8 mouse cellular contexts compared by ENCODE assay signal in genomic region chr17:88494121-88494771, GRCm38 (mm10). TPM values are rescaled to one million over a fixed set of nuclear protein-coding genes. Genes with fewer than 3 reads are reported as not detected.
DNase-seq lines count a peak whose midpoint lies in the region; ATAC-seq and TF ChIP-seq lines count a peak whose summit lies in the region.

No protein-coding gene starts in this region.

- H3K9ac ChIP-seq in liver, postnatal 0 days (replicated peaks), result no peak overlapping the region
- no peak overlapping the region for H3K9ac ChIP-seq in liver, embryonic 12.5 days
- H3K9ac ChIP-seq in forebrain, embryonic 12.5 days, result 0 out of 2 replicates have a peak overlapping the region, but pooled peaks have one; percentile 8
- H3K9ac ChIP-seq in midbrain, embryonic 16.5 days (ENCODE audit: low read depth, low read length), result peak overlapping the region; percentile 57

- H3K4me2 ChIP-seq in liver, postnatal 0 days (ENCODE audit: low read depth, low read length), result no peak overlapping the region
- H3K4me2 ChIP-seq in liver, embryonic 12.5 days, result no peak overlapping the region
- peak overlapping the region; percentile 39 for H3K4me2 ChIP-seq in forebrain, embryonic 12.5 days
- peak overlapping the region; percentile 52 for H3K4me2 ChIP-seq in midbrain, embryonic 16.5 days (ENCODE audit: low read length)

- ATAC-seq in liver, postnatal 0 days, result no peak
- ATAC-seq in liver, embryonic 12.5 days, result no peak
- ATAC-seq in forebrain, embryonic 12.5 days (ENCODE audit: low FRiP score), result peak; percentile 88
- peak; percentile 95 for ATAC-seq in midbrain, embryonic 16.5 days
- no peak for ATAC-seq in megakaryocyte, adult 5-6 weeks (ENCODE audit: poor library complexity, severe bottlenecking)

- TF ChIP-seq CTCF in liver, postnatal 0 days (IDR thresholded peaks at IDR 0.05; ENCODE audit: low read depth), result no peak

- H3K27ac ChIP-seq in liver, postnatal 0 days (ENCODE audit: low read depth), result no peak overlapping the region
- no peak overlapping the region for H3K27ac ChIP-seq in liver, embryonic 12.5 days
- peak overlapping the region; percentile 85 for H3K27ac ChIP-seq in forebrain, embryonic 12.5 days
- peak overlapping the region; percentile 97 for H3K27ac ChIP-seq in midbrain, embryonic 16.5 days (ENCODE audit: low read length)

- no peak for TF ChIP-seq EP300 in liver, postnatal 0 days (IDR thresholded peaks at IDR 0.05; ENCODE audit: low read depth)

- WGBS in liver, postnatal 0 days (ENCODE audit: insufficient replicate concordance), result 83% methylated on average over 14 of the region's 14 CpGs
- 83% methylated on average over 14 of the region's 14 CpGs for WGBS in liver, embryonic 12.5 days (ENCODE audit: insufficient replicate concordance)
- WGBS in forebrain, embryonic 12.5 days, result 18% methylated on average over 14 of the region's 14 CpGs
- 7% methylated on average over 14 of the region's 14 CpGs for WGBS in midbrain, embryonic 16.5 days

- DNase-seq in liver, postnatal 0 days, result peak; percentile 7
- DNase-seq in layer of hippocampus, postnatal 10 days (ENCODE audit: low spot score in 2 of 2), result peak; percentile 64 to 73
- DNase-seq in gastrocnemius, postnatal 4 days (ENCODE audit: low spot score in 2 of 2), result no peak
- DNase-seq in thymus, postnatal 4 days, result no peak

- H3K9me3 ChIP-seq in liver, postnatal 0 days (ENCODE audit: low read length), result no peaks in the 10 kb centered on the region
- no peaks in the 10 kb centered on the region for H3K9me3 ChIP-seq in liver, embryonic 12.5 days (replicated peaks)
- H3K9me3 ChIP-seq in forebrain, embryonic 12.5 days, result 0 out of 2 replicates have a peak, but pooled peaks cover 3% of the 10 kb centered on the region
- H3K9me3 ChIP-seq in midbrain, embryonic 16.5 days (replicated peaks; ENCODE audit: control insufficient read depth, low read length, poor library complexity, severe bottlenecking), result no peaks in the 10 kb centered on the region

- no peak overlapping the region for H3K4me3 ChIP-seq in liver, postnatal 0 days (ENCODE audit: low read depth, low read length)
- no peak overlapping the region for H3K4me3 ChIP-seq in liver, embryonic 12.5 days
- H3K4me3 ChIP-seq in forebrain, embryonic 12.5 days (replicated peaks), result no peak overlapping the region
- H3K4me3 ChIP-seq in midbrain, embryonic 16.5 days (ENCODE audit: low read depth, low read length), result peak overlapping the region; percentile 7; the same call in 1 of the 2 replicates

- H3K36me3 ChIP-seq in liver, postnatal 0 days (replicated peaks; ENCODE audit: insufficient read depth, low read length), result peaks cover 20% of the 10 kb centered on the region
- H3K36me3 ChIP-seq in liver, embryonic 12.5 days, result peaks cover 38% of the 10 kb centered on the region
- H3K36me3 ChIP-seq in forebrain, embryonic 12.5 days (replicated peaks), result peaks cover 6% of the 10 kb centered on the region; the same call in 1 of the 2 replicates
- no peaks in the 10 kb centered on the region for H3K36me3 ChIP-seq in midbrain, embryonic 16.5 days (ENCODE audit: control insufficient read depth, insufficient read depth, low read length)

- no peaks in the 10 kb centered on the region for H3K27me3 ChIP-seq in liver, postnatal 0 days (ENCODE audit: insufficient read depth, low read length)
- H3K27me3 ChIP-seq in liver, embryonic 12.5 days (replicated peaks), result no peaks in the 10 kb centered on the region
- H3K27me3 ChIP-seq in forebrain, embryonic 12.5 days, result no peaks in the 10 kb centered on the region
- H3K27me3 ChIP-seq in midbrain, embryonic 16.5 days (ENCODE audit: control insufficient read depth, insufficient read depth, low read depth, low read length), result no peaks in the 10 kb centered on the region

- H3K4me1 ChIP-seq in liver, postnatal 0 days (ENCODE audit: insufficient read depth), result no peaks in the 10 kb centered on the region
- H3K4me1 ChIP-seq in liver, embryonic 12.5 days, result no peaks in the 10 kb centered on the region
- peaks cover 19% of the 10 kb centered on the region for H3K4me1 ChIP-seq in forebrain, embryonic 12.5 days
- peaks cover 20% of the 10 kb centered on the region for H3K4me1 ChIP-seq in midbrain, embryonic 16.5 days (ENCODE audit: control insufficient read depth, insufficient read depth, low read length)

RNA-seq across cellular contexts. Expression of gene Ppp1r21, which starts 35.7 kb away (rescaled TPM):
- 9.0 TPM in 2 replicates for polyA plus RNA-seq in liver, postnatal 0 days (2015; fragmentation: Nextera tagmentation; extraction: Ambion mirVana)
- 8.8 and 11.2 TPM in 2 replicates for polyA plus RNA-seq in liver, embryonic 12.5 days (2016; fragmentation: Nextera tagmentation; extraction: Ambion mirVana)
- polyA plus RNA-seq in forebrain, embryonic 12.5 days (2016; fragmentation: Nextera tagmentation; extraction: Ambion mirVana), result 20.8 and 22.0 TPM in 2 replicates
- 10 to 100 TPM; 71.4 to 72.7 TPM for total RNA-seq in layer of hippocampus, postnatal 10 days (2021)
- polyA plus RNA-seq in midbrain, embryonic 16.5 days (2015; fragmentation: Nextera tagmentation; extraction: Ambion mirVana), result 37.9 and 39.5 TPM in 2 replicates
- total RNA-seq in megakaryocyte, adult 5-6 weeks (2015), result 128 and 132 TPM in 2 replicates
- total RNA-seq in megakaryocyte, adult 5-6 weeks (2017), result 126 and 147 TPM in 2 replicates
- total RNA-seq in gastrocnemius, postnatal 4 days (2021), result 10 to 100 TPM; 18.5 to 18.6 TPM

RNA-seq across cellular contexts. Expression of gene Foxn2, which starts 53.7 kb away (rescaled TPM):
- 6.6 and 6.8 TPM in 2 replicates for polyA plus RNA-seq in liver, postnatal 0 days (2015; fragmentation: Nextera tagmentation; extraction: Ambion mirVana)
- polyA plus RNA-seq in liver, embryonic 12.5 days (2016; fragmentation: Nextera tagmentation; extraction: Ambion mirVana), result 17.5 and 18.5 TPM in 2 replicates
- polyA plus RNA-seq in forebrain, embryonic 12.5 days (2016; fragmentation: Nextera tagmentation; extraction: Ambion mirVana), result 13.4 and 14.9 TPM in 2 replicates
- 10 to 100 TPM; 15.6 to 17.4 TPM for total RNA-seq in layer of hippocampus, postnatal 10 days (2021)
- polyA plus RNA-seq in midbrain, embryonic 16.5 days (2015; fragmentation: Nextera tagmentation; extraction: Ambion mirVana), result 7.6 and 8.5 TPM in 2 replicates
- 68.4 and 79.4 TPM in 2 replicates for total RNA-seq in megakaryocyte, adult 5-6 weeks (2015)
- 93.8 and 96.1 TPM in 2 replicates for total RNA-seq in megakaryocyte, adult 5-6 weeks (2017)
- 10 to 100 TPM; 22.4 to 24.1 TPM for total RNA-seq in gastrocnemius, postnatal 4 days (2021)

Comparison
In these comparisons a context has a peak if more than half of its experiments do, and no peak if none do; other contexts are left out.
1. ATAC-seq: peak in forebrain, embryonic 12.5 days (single experiment) and midbrain, embryonic 16.5 days (single experiment); none in liver, postnatal 0 days (single experiment), liver, embryonic 12.5 days (single experiment) and megakaryocyte, adult 5-6 weeks (single experiment).
2. DNase-seq: peak in liver, postnatal 0 days (single experiment) and layer of hippocampus, postnatal 10 days (2 of 2); none in gastrocnemius, postnatal 4 days (0 of 2) and thymus, postnatal 4 days (single experiment).
3. H3K27ac ChIP-seq: peak in forebrain, embryonic 12.5 days (single experiment) and midbrain, embryonic 16.5 days (single experiment); none in liver, postnatal 0 days (single experiment) and liver, embryonic 12.5 days (single experiment).
4. H3K4me2 ChIP-seq: peak in forebrain, embryonic 12.5 days (single experiment) and midbrain, embryonic 16.5 days (single experiment); none in liver, postnatal 0 days (single experiment) and liver, embryonic 12.5 days (single experiment).
5. H3K9ac ChIP-seq: peak in forebrain, embryonic 12.5 days (single experiment) and midbrain, embryonic 16.5 days (single experiment); none in liver, postnatal 0 days (single experiment) and liver, embryonic 12.5 days (single experiment).